Comparison of ENCODE assay signal across 26 mouse cellular contexts in genomic region chr9:13882478-13882877, GRCm38 (mm10). TPM values are rescaled to one million over a fixed set of nuclear protein-coding genes. Genes with fewer than 3 reads are reported as not detected.
DNase-seq lines count a peak whose midpoint lies in the region; ATAC-seq and TF ChIP-seq lines count a peak whose summit lies in the region.
"Had no signal": no experiment of that assay in that cellular context is flagged by ENCODE, and none has a peak within 500 bp of the region (broad histone marks: within the 10 kb centered on the region; RNA-seq: fewer than 3 reads in every experiment).

No protein-coding gene starts in this region.

- H3K27ac ChIP-seq in intestine, embryonic 14.5 days (ENCODE audit: low read depth), result no peak overlapping the region
- H3K27ac ChIP-seq in intestine, postnatal 0 days (ENCODE audit: low read depth, low read length), result no peak overlapping the region
- no peak overlapping the region for H3K27ac ChIP-seq in MEL (ENCODE audit: control insufficient read depth, low read depth, low read length)
- H3K27ac ChIP-seq in intestine, embryonic 15.5 days, result no peak overlapping the region
- H3K27ac ChIP-seq: embryonic facial prominence, embryonic 12.5 days; embryonic facial prominence, embryonic 15.5 days; forebrain, embryonic 12.5 days; heart, embryonic 13.5 days; hindbrain, embryonic 14.5 days; hindbrain, postnatal 0 days had no signal

- no peak overlapping the region for H3K9ac ChIP-seq in intestine, embryonic 14.5 days (ENCODE audit: low read length)
- no peak overlapping the region for H3K9ac ChIP-seq in intestine, postnatal 0 days (ENCODE audit: low read depth, low read length)
- no peak overlapping the region for H3K9ac ChIP-seq in MEL (ENCODE audit: control insufficient read depth, low read depth, low read length, poor library complexity, severe bottlenecking)
- no peak overlapping the region for H3K9ac ChIP-seq in intestine, embryonic 15.5 days
- H3K9ac ChIP-seq: embryonic facial prominence, embryonic 12.5 days; embryonic facial prominence, embryonic 15.5 days; forebrain, embryonic 12.5 days; heart, embryonic 13.5 days; hindbrain, embryonic 14.5 days had no signal

- TF ChIP-seq RAD21 in MEL (IDR thresholded peaks at IDR 0.05; ENCODE audit: low read depth, low read length), result no peak

- TF ChIP-seq POLR2A in MEL (IDR thresholded peaks at IDR 0.05; ENCODE audit: control insufficient read depth in 1 of 2, insufficient read depth in 1 of 2, low read depth in 1 of 2, low read length in 2 of 2, poor library complexity in 1 of 2), result no peak

- 2% methylated on average over 2 of the region's 2 CpGs for WGBS in intestine, embryonic 14.5 days
- WGBS in intestine, postnatal 0 days, result 2% methylated on average over 2 of the region's 2 CpGs
- WGBS in intestine, embryonic 15.5 days, result 9% methylated on average over 2 of the region's 2 CpGs

- no peak overlapping the region for H3K4me2 ChIP-seq in intestine, embryonic 14.5 days (ENCODE audit: low read length)
- H3K4me2 ChIP-seq in intestine, postnatal 0 days (replicated peaks; ENCODE audit: low read depth), result no peak overlapping the region
- H3K4me2 ChIP-seq in intestine, embryonic 15.5 days (replicated peaks), result no peak overlapping the region
- H3K4me2 ChIP-seq: embryonic facial prominence, embryonic 12.5 days; embryonic facial prominence, embryonic 15.5 days; forebrain, embryonic 12.5 days; heart, embryonic 13.5 days; hindbrain, embryonic 14.5 days had no signal

- H3K4me3 ChIP-seq in intestine, embryonic 14.5 days (ENCODE audit: low read depth, low read length), result no peak overlapping the region
- no peak overlapping the region for H3K4me3 ChIP-seq in intestine, postnatal 0 days (ENCODE audit: low read depth, low read length)
- H3K4me3 ChIP-seq in MEL (ENCODE audit: control insufficient read depth in 1 of 2, insufficient read depth in 1 of 2, low read depth in 2 of 2, low read length in 2 of 2), result no peak overlapping the region
- H3K4me3 ChIP-seq in intestine, embryonic 15.5 days (replicated peaks), result no peak overlapping the region
- H3K4me3 ChIP-seq: embryonic facial prominence, embryonic 12.5 days; embryonic facial prominence, embryonic 15.5 days; forebrain, embryonic 12.5 days; heart, embryonic 13.5 days had no signal

- H3K36me3 ChIP-seq in intestine, embryonic 14.5 days (ENCODE audit: control insufficient read depth, insufficient read depth, low read length), result no peaks in the 10 kb centered on the region
- no peaks in the 10 kb centered on the region for H3K36me3 ChIP-seq in intestine, postnatal 0 days (ENCODE audit: control insufficient read depth, insufficient read depth)
- H3K36me3 ChIP-seq in MEL (ENCODE audit: control insufficient read depth in 1 of 2, insufficient read depth in 2 of 2, low read length in 2 of 2), result no peaks in the 10 kb centered on the region; a peak in 1 of 4 replicates
- H3K36me3 ChIP-seq in intestine, embryonic 15.5 days, result no peaks in the 10 kb centered on the region
- H3K36me3 ChIP-seq: embryonic facial prominence, embryonic 12.5 days; embryonic facial prominence, embryonic 15.5 days; forebrain, embryonic 12.5 days; heart, embryonic 13.5 days had no signal

- H3K79me2 ChIP-seq in MEL (ENCODE audit: control insufficient read depth, insufficient read depth, low read length, poor library complexity), result no peaks in the 10 kb centered on the region

- no peaks in the 10 kb centered on the region for H3K4me1 ChIP-seq in intestine, embryonic 14.5 days (replicated peaks; ENCODE audit: control insufficient read depth, insufficient read depth, low read length)
- no peaks in the 10 kb centered on the region for H3K4me1 ChIP-seq in intestine, postnatal 0 days (replicated peaks; ENCODE audit: control insufficient read depth, insufficient read depth, low read length)
- no peaks in the 10 kb centered on the region for H3K4me1 ChIP-seq in MEL (ENCODE audit: control insufficient read depth in 1 of 2, insufficient read depth in 2 of 2, low read length in 2 of 2)
- H3K4me1 ChIP-seq in intestine, embryonic 15.5 days (replicated peaks), result no peaks in the 10 kb centered on the region
- H3K4me1 ChIP-seq: embryonic facial prominence, embryonic 12.5 days; embryonic facial prominence, embryonic 15.5 days; forebrain, embryonic 12.5 days had no signal

- no peaks in the 10 kb centered on the region for H3K27me3 ChIP-seq in intestine, embryonic 14.5 days (replicated peaks; ENCODE audit: control insufficient read depth, insufficient read depth, low read length)
- H3K27me3 ChIP-seq in intestine, postnatal 0 days (replicated peaks; ENCODE audit: control insufficient read depth, insufficient read depth, low read length), result no peaks in the 10 kb centered on the region
- peaks cover 10 to 12% of the 10 kb centered on the region in 2 experiments for H3K27me3 ChIP-seq in MEL (ENCODE audit: control insufficient read depth in 1 of 2, insufficient read depth in 2 of 2, low read length in 2 of 2)
- H3K27me3 ChIP-seq in intestine, embryonic 15.5 days (replicated peaks), result no peaks in the 10 kb centered on the region
- H3K27me3 ChIP-seq: embryonic facial prominence, embryonic 12.5 days; embryonic facial prominence, embryonic 15.5 days; forebrain, embryonic 12.5 days had no signal

- H3K9me3 ChIP-seq in intestine, embryonic 14.5 days (ENCODE audit: control insufficient read depth, low read length), result no peaks in the 10 kb centered on the region
- H3K9me3 ChIP-seq in intestine, postnatal 0 days (ENCODE audit: control insufficient read depth), result no peaks in the 10 kb centered on the region
- no peaks in the 10 kb centered on the region for H3K9me3 ChIP-seq in MEL (replicated peaks; ENCODE audit: insufficient read depth, low read length)
- H3K9me3 ChIP-seq in intestine, embryonic 15.5 days, result no peaks in the 10 kb centered on the region
- H3K9me3 ChIP-seq: embryonic facial prominence, embryonic 12.5 days; embryonic facial prominence, embryonic 15.5 days; forebrain, embryonic 12.5 days had no signal

- DNase-seq in intestine, embryonic 14.5 days (ENCODE audit: low spot score), result no peak
- DNase-seq in MEL (ENCODE audit: low read depth, low spot score), result no peak
- no peak for DNase-seq in left cerebral cortex, adult 9 months (ENCODE audit: low spot score in 2 of 2)
- DNase-seq: adrenal gland, adult 8-10 months; adrenal gland, postnatal 25 days; cerebellum, adult 18-20 months; cerebellum, adult 9-10 months; cerebellum, postnatal 14 days; gastrocnemius, postnatal 10 days; gastrocnemius, postnatal 36 days; heart, adult 18-20 months; heart, postnatal 14 days; heart, postnatal 4 days had no signal

- peak; percentile 74; the same call in 1 of the 2 replicates for ATAC-seq in intestine, embryonic 14.5 days (replicated peaks; ENCODE audit: low FRiP score, low TSS enrichment, low read depth)
- ATAC-seq in intestine, postnatal 0 days, result no peak
- peak; percentile 74 for ATAC-seq in intestine, embryonic 15.5 days
- ATAC-seq in granulocyte monocyte progenitor cell, adult 5-6 weeks (replicated peaks; ENCODE audit: poor library complexity, severe bottlenecking), result no peak
- ATAC-seq: activated CD4-positive, CD25-positive, alpha-beta regulatory T cell, adult 4 months; CD4-positive, CD25-positive, alpha-beta regulatory T cell, adult 4 months; forebrain, embryonic 16.5 days; hindbrain, postnatal 0 days; inflammation-experienced regulatory T-cells, adult 6 months had no signal

- no peak for TF ChIP-seq EP300 in MEL (IDR thresholded peaks at IDR 0.05; ENCODE audit: low read depth in 1 of 2, low read length in 2 of 2)

- TF ChIP-seq CTCF in intestine, postnatal 0 days (IDR thresholded peaks at IDR 0.05; ENCODE audit: low read depth), result no peak
- TF ChIP-seq CTCF in MEL (IDR thresholded peaks at IDR 0.05 in 2 of 3, conservative IDR thresholded peaks at IDR 0.05 in 1 of 3; ENCODE audit: control insufficient read depth in 1 of 3, insufficient read depth in 1 of 3, low read depth in 2 of 3, low read length in 3 of 3, poor library complexity in 1 of 3, severe bottlenecking in 1 of 3), result no peak

TF ChIP-seq in MEL, 35 proteins besides CTCF, POLR2A, EP300 and RAD21:
- TF ChIP-seq GATA1 (IDR thresholded peaks at IDR 0.05; ENCODE audit: low read depth, low read length), result 0 out of 2 replicates have a peak, but pooled peaks have one; percentile 30
- TF ChIP-seq POLR2AphosphoS5 (IDR thresholded peaks at IDR 0.05; ENCODE audit: borderline replicate concordance, low read depth, low read length), result no peak

RNA-seq across cellular contexts. Expression of gene Fam76b, which starts 55.0 kb away (rescaled TPM):
- 22.4 and 25.0 TPM in 2 replicates for polyA plus RNA-seq in intestine, embryonic 14.5 days (2014; fragmentation: Nextera tagmentation; extraction: Ambion mirVana)
- polyA plus RNA-seq in intestine, postnatal 0 days (2015; fragmentation: Nextera tagmentation; extraction: Ambion mirVana), result 10.9 and 11.9 TPM in 2 replicates
- 27.9 and 32.3 TPM in 2 replicates for total RNA-seq in MEL (2012; rRNA removed)
- 10 to 100 TPM; 39.2 to 43.8 TPM for polyA plus RNA-seq in MEL (2012; ENCODE audit: insufficient read depth in 1 of 2, insufficient read length in 2 of 2, low read depth in 1 of 2, low replicate concordance in 2 of 2, missing spikeins in 1 of 2)
- polyA plus RNA-seq in intestine, embryonic 15.5 days (2015; fragmentation: Nextera tagmentation; extraction: Ambion mirVana), result 19.2 and 20.0 TPM in 2 replicates
- total RNA-seq in granulocyte monocyte progenitor cell, adult 5-6 weeks (2014; fragmentation: Nextera tagmentation), result 49.7 and 59.8 TPM in 2 replicates
- total RNA-seq in granulocyte monocyte progenitor cell, adult 5-6 weeks (2017), result 43.6 and 49.9 TPM in 2 replicates

RNA-seq across cellular contexts. Expression of gene Cep57, which starts 55.6 kb away (rescaled TPM):
- 56.1 and 60.8 TPM in 2 replicates for polyA plus RNA-seq in intestine, embryonic 14.5 days (2014; fragmentation: Nextera tagmentation; extraction: Ambion mirVana)
- polyA plus RNA-seq in intestine, postnatal 0 days (2015; fragmentation: Nextera tagmentation; extraction: Ambion mirVana), result 26.5 and 28.2 TPM in 2 replicates
- total RNA-seq in MEL (2012; rRNA removed), result 89.3 and 98.7 TPM in 2 replicates
- polyA plus RNA-seq in MEL (2012; ENCODE audit: insufficient read depth in 1 of 2, insufficient read length in 2 of 2, low read depth in 1 of 2, low replicate concordance in 2 of 2, missing spikeins in 1 of 2), result 100 to 1,000 TPM; 119 to 142 TPM
- polyA plus RNA-seq in intestine, embryonic 15.5 days (2015; fragmentation: Nextera tagmentation; extraction: Ambion mirVana), result 47.3 and 54.6 TPM in 2 replicates
- 45.5 and 51.4 TPM in 2 replicates for total RNA-seq in granulocyte monocyte progenitor cell, adult 5-6 weeks (2014; fragmentation: Nextera tagmentation)
- 82.0 and 83.2 TPM in 2 replicates for total RNA-seq in granulocyte monocyte progenitor cell, adult 5-6 weeks (2017)

Comparison
In these comparisons a context has a peak if more than half of its experiments do, and no peak if none do; other contexts are left out.
1. ATAC-seq: peak in intestine, embryonic 14.5 days (single experiment) and intestine, embryonic 15.5 days (single experiment); none in intestine, postnatal 0 days (single experiment) and granulocyte monocyte progenitor cell, adult 5-6 weeks (single experiment).